Mouse (Mus musculus): ENCODE measurements around the gene Sart3. TPM values are rescaled to one million over a fixed set of nuclear protein-coding genes. Genes with fewer than 3 reads are reported as not detected.
A peak's percentile ranks its signal among the peaks of the same experiment; 100 is the strongest.
"Not testable (repeated sequence)": the region's sequence is repeated elsewhere in the genome, so short reads cannot be mapped to it uniquely, and the experiment has no call there.

The Sart3 gene
- total RNA-seq, 2 experiments from 2014 or later = 41.8 to 47.3 TPM

DNA sequence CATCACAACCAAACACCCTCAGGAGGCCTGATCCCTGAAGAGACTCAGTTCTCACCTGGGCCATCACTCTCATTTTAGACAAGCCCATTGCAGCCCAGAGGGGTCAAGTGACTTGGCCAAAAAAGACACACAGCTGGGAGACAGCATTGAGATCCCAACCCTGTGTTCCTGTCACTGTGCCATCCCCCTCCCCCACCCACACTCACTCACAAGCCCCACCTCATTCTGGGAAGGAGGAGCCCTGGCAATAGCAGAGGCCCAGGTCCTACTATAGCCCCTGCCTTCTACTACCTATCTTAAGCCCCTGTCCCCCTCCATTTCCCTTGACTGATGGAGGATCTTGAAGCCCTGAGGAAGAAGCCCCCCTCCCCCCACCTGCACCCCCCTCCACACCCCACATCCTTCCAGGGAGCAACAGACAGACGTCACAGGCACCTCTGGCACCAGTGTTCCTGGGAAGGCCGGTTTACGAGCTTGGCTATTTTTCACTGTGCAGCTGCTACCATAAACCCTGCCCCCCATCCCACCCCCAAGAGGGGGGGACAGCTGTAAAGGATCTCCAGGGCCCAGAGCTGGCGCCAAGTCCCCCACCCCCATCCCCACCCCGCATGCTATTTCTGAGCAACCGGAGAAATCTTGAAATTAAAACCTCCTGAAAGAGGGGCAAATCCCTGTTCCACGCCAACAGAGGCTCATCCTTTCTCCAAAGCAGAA is 16.9 kb upstream of the Sart3 start:
- H3K4me3 ChIP-seq = no peak overlapping the region
- H3K27ac ChIP-seq = no peak overlapping the region
- no peak for TF ChIP-seq CTCF (IDR thresholded peaks at IDR 0.05)
- no peak for DNase-seq (ENCODE audit: extremely low spot score in 1 of 2, low spot score in 2 of 2)
- intact Hi-C loops (cut with DNase I) = no loop called here

DNA sequence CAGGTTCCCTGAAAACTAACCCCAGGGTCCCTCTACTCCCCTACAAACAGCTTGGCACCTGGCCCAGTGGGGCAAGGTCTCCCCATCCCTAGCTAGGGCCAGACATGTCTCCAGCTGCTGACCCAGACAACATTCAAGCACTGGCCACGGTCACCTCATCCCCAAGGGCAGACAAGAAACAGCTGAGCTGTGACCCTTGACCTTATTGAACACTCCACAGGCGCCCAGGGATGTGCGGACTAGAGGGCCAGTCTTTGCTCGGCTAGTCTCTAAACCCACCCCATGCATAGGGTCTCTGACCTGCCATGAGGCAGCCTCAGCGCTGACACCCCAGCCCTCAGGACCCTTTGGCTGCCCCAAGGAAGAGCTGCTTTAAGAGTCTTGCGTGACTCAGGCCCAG is 16.3 kb upstream of the Sart3 start:
- no peak for TF ChIP-seq CTCF (IDR thresholded peaks at IDR 0.05)
- Histone ChIP-seq H3K4me3 (no peak overlapping the region), H3K27ac (no peak overlapping the region)
- DNase-seq (ENCODE audit: extremely low spot score in 1 of 2, low spot score in 2 of 2) = no peak
- intact Hi-C loops (cut with DNase I) = no loop called here

DNA sequence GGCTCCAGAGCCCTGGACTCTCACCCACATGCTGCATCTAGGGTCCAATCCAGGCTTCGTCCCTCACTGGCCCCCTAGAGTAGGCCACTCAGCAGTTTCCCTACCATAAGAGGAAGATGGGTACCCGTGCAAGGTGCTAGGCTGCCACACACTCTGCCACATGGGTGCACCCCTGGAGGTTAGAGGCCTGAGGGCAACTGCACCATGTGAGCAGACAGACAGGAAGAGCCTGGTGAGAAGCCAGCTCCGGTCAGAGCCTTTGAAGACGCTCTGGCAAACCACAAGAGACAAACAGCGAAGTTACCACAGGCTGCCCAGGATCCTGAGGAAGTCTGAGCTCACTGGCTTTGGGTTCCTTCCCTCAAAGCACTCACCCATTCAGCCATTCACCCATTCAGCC is 14.7 kb upstream of the Sart3 start:
- Histone ChIP-seq H3K27ac (no peak overlapping the region), H3K4me3 (no peak overlapping the region)
- no peak for TF ChIP-seq CTCF (IDR thresholded peaks at IDR 0.05)
- intact Hi-C loops (cut with DNase I) = no loop called here
- no peak for DNase-seq (ENCODE audit: extremely low spot score in 1 of 2, low spot score in 2 of 2)

DNA sequence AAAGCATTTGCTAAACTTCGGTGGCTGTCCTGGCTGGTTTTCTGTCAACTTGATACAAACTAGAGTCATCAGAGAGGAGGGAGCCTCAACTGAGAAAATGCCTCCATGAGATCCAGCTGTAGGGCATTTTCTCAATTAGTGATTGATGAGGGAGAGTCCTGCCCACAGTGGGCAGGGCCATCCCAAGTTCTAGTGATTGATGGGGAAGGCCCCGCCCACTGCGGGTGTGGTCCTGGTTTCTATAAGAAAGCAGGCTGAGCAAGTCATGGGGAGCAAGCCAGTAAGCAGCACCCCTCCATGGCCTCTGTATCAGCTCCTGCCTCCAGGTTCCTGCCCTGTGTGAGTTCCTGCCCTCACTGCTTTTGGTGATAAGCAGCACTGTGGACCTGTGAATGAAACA is 11.8 kb upstream of the Sart3 start:
- DNase-seq (ENCODE audit: extremely low spot score in 1 of 2, low spot score in 2 of 2); H3K4me3 ChIP-seq; H3K27ac ChIP-seq; intact Hi-C loops (cut with DNase I): not testable (repeated sequence)

DNA sequence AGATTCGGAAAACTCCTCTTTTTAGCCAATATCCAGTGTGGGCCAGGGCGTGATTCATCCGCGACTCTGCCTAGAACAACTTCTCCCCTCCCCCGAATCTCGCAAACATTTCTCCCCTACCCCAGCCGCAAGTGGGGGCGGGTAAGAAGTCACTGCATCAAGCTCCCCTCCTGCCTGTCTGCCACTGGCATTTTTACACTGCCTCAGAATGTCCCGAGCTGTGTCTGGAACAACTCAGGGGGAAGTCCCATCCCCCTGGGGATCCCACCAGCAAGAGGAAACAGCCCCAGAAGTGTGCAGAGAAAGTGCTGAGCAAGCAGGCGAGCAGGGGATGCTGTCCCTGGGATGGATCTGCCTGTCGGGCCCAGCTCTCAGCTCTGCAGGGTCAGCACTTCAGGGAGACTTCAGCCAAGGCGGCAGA is 11.3 kb upstream of the Sart3 start:
- no peak overlapping the region; the same call in 1 of the 2 replicates for H3K27ac ChIP-seq
- TF ChIP-seq CTCF (IDR thresholded peaks at IDR 0.05) = no peak
- DNase-seq (ENCODE audit: extremely low spot score in 1 of 2, low spot score in 2 of 2) = peak; percentile 37 to 46
- intact Hi-C loops (cut with DNase I) = no loop called here
- H3K4me3 ChIP-seq = no peak overlapping the region

DNA sequence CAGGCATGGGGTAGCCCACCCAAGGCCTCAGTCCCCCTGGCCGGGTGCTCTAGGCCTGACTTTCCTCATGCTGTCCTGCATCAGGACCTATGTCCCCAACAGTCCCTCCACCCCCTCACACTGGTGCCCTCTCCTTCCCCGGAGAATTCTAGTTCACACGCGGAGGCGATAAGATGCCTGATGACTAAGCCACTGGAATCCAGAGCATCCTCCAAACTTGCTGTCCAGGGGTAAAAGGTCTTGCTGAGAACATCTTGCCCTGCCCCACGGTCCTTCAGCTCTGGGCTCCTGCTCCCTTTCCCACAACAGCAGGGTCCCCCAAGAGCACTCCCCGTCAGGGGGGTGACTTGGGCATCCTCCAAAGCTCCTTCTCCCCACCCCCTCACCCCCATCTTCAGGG is 10.3 kb upstream of the Sart3 start:
- H3K27ac ChIP-seq = no peak overlapping the region
- intact Hi-C loops (cut with DNase I) = no loop called here
- H3K4me3 ChIP-seq = no peak overlapping the region
- TF ChIP-seq CTCF (IDR thresholded peaks at IDR 0.05) = no peak
- DNase-seq (ENCODE audit: extremely low spot score in 1 of 2, low spot score in 2 of 2) = no peak

DNA sequence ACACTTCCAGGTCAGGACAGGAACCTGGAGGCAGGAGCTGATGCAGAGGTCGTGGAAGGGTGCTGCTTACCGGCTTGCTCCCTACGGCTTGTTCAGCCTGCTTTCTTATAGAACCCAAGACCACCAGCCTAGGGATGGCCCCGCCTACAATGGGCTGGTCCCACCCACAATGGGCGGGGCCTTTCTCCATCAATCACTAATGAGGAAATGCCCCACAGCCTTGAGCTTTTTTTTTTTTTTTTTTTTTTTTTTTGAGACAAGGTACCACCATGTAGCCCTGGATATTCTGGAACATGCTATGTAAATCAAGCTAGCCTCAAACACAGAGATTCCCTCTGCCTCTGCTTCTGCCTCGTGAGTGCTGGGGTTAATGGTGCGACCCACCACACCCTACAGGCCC is 9.6 kb upstream of the Sart3 start:
- intact Hi-C loops (cut with DNase I) = no loop called here
- Histone ChIP-seq H3K27ac (no peak overlapping the region), H3K4me3 (no peak overlapping the region)
- DNase-seq (ENCODE audit: extremely low spot score in 1 of 2, low spot score in 2 of 2) = no peak
- no peak for TF ChIP-seq CTCF (IDR thresholded peaks at IDR 0.05)

GRCm38 (mm10) chr5:113781254-113781653 is 8.9 kb upstream of the Sart3 start:
- no peak for TF ChIP-seq CTCF (IDR thresholded peaks at IDR 0.05)
- DNase-seq (ENCODE audit: extremely low spot score in 1 of 2, low spot score in 2 of 2) = no peak

GRCm38 (mm10) chr5:113780763-113781162 is 8.5 kb upstream of the Sart3 start:
- no peak for TF ChIP-seq CTCF (IDR thresholded peaks at IDR 0.05)
- intact Hi-C loops (cut with DNase I) = no loop called here
- no peak for DNase-seq (ENCODE audit: extremely low spot score in 1 of 2, low spot score in 2 of 2)
- Histone ChIP-seq H3K4me3 (no peak overlapping the region), H3K27ac (no peak overlapping the region)

More at GRCm38 (mm10) chr5:113781254-113781653, 8.9 kb upstream of the Sart3 start:
- Histone ChIP-seq H3K27ac (no peak overlapping the region), H3K4me3 (no peak overlapping the region)
- intact Hi-C loops (cut with DNase I) = no loop called here

DNA sequence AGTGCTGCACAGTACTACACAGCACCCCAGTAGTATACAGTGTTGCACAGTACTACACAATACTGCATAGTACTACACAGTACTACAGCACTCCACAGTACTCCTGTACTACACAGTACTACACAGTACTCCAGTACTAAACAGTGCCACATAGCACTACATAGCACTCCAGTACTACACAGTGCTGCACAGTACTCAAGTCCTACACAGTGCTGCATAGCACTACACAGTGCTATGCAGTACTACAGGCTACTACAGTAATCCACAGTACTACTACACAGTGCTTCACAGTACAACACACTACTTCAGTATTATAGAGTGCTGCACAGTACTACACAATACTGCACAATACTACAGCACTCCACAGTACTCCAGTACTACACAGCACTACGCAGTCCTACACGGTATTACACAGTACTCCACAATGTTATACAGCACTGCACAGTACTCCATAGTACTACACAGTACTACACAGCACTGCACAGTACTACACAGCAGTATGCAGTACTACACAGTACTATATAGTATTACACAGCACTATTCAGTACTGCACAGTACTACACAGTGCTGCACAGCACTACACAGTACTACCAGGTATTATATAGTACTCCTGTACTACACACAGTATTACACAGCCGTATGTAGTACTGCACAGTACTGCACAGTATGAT is 7.9 kb upstream of the Sart3 start:
- H3K4me3 ChIP-seq = no peak overlapping the region
- no peak overlapping the region for H3K27ac ChIP-seq
- intact Hi-C loops (cut with DNase I) = no loop called here
- DNase-seq (ENCODE audit: extremely low spot score in 1 of 2, low spot score in 2 of 2) = no peak
- no peak for TF ChIP-seq CTCF (IDR thresholded peaks at IDR 0.05)

DNA sequence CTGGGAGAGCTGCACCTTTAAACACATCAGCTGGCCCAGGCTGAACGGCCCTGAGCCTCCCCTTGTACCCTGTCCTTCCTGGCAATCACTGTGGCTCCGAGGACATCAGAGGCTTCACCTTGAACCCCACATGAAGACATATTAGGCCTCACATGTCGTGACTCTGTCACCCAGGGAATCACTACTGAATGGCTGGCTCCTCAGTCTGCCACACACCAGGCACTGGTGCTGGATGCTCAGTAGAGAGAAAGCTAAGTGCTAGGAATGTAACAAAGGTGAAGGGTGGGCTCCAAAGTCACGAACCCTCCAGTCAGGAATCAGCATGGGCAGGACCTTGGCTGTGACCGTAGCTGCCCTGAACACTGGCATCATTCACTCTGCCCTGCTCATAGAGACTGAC is 7.3 kb upstream of the Sart3 start:
- no peak overlapping the region for H3K27ac ChIP-seq
- no peak overlapping the region for H3K4me3 ChIP-seq
- TF ChIP-seq CTCF (IDR thresholded peaks at IDR 0.05) = no peak
- intact Hi-C loops (cut with DNase I) = no loop called here
- no peak for DNase-seq (ENCODE audit: extremely low spot score in 1 of 2, low spot score in 2 of 2)

DNA sequence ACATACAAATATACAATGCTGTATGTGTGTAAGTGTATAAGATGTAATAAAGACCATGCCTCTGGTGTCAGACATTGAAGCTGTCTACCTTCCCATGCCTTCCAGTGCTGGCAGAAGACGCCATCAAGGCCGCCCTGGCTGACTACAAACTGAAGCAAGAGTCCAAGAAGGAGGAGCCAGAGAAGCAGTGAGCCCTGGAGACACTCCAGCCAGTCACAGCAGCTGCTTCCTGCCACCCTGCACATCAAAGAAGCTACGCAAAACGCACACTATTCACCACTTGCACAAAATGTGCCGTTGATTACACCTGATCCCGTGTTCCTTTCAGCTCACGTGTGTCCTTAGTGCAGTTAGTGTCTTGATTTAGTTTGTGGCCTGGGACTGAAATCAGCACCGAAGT is 5.4 kb upstream of the Sart3 start:
- H3K4me3 ChIP-seq; DNase-seq (ENCODE audit: extremely low spot score in 1 of 2, low spot score in 2 of 2); intact Hi-C loops (cut with DNase I); H3K27ac ChIP-seq: not testable (repeated sequence)

- peak overlapping the region; percentile 34; the same call in 1 of the 2 replicates for H3K27ac ChIP-seq
- no peak for TF ChIP-seq CTCF (IDR thresholded peaks at IDR 0.05)
- H3K4me3 ChIP-seq = no peak overlapping the region
- no peak for DNase-seq (ENCODE audit: extremely low spot score in 1 of 2, low spot score in 2 of 2)
- intact Hi-C loops (cut with DNase I) = no loop called here
These were observed 4.6 kb upstream of the Sart3 start for GRCm38 (mm10) chr5:113776896-113777226.
